Mouse (Mus musculus): ENCODE data around the gene Cp. TPM values are rescaled to one million over a fixed set of nuclear protein-coding genes. Genes with fewer than 3 reads are reported as not detected.
"Not testable (repeated sequence)": the region's sequence is repeated elsewhere in the genome, so short reads cannot be mapped to it uniquely, and the experiment has no call there.

Gene Cp
- 4.2 to 5.5 TPM (median 5.0 TPM) in 3 replicates for total RNA-seq (2017)

DNA sequence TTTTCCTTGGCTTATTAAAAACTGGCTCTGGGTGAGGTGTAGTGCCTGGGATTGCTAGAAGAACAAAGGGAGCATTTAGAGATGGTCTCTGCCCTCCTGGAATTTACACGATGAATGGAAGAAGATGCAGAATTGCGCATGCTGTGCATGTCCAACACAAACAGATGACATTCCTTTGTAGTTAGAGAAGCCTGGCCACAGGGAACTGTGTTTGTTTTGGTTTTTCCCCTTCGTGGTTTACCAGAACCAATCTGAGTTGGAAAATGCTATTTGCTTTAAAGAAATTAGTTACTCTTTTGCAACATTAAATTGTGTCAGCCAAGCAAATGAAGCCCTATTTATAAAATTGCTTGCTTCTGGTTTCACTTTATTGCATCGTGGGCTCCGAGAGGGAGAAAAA, at the start of gene Cp:
TSS of gene Cp (plus strand) at position 170 of the 400 bp plus-strand sequence.
- no peak for ATAC-seq (replicated peaks; ENCODE audit: insufficient number of reproducible peaks, low FRiP score, low TSS enrichment, poor library complexity, severe bottlenecking)

DNA sequence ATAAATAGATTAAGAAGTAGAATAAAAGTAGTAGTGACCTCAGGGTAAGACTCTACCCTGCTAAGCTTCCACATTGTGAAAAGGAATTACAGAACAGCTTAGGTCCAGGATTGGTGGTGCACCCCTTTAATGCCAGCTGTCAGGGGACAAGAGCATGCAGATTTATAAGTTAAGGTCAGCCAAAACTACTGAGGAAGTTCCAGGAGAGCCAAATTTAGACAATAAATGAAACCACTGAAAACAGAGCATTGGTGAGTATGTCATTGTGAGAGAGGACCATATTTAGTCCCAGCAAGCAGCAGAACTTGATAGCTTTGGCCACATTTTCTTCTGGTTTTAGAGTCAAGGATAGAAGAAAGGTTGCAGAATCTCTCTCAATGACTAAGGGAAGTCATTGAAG, 8.3 kb upstream of the Cp start:
- ATAC-seq (replicated peaks; ENCODE audit: insufficient number of reproducible peaks, low FRiP score, low TSS enrichment, poor library complexity, severe bottlenecking), result no peak

DNA sequence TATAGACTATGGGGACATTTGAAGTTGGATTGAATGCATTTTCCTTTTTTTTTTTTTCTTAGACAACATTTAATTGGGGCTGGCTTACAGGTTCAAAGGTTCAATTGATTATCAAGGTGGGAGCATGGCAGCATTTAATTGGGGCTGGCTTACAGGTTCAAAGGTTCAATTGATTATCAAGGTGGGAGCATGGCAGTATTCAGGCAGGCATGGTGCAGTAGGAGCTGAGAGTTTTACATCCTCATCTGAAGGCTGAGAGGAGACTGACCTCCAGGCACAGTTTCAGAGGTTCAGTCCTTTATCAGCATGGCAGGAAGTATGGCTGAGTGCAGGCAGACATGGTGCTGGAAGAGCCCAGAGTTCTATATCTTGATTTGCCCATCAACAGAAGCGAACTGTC, 7.5 kb upstream of the Cp start:
- ATAC-seq (replicated peaks; ENCODE audit: insufficient number of reproducible peaks, low FRiP score, low TSS enrichment, poor library complexity, severe bottlenecking), result not testable (repeated sequence)

DNA sequence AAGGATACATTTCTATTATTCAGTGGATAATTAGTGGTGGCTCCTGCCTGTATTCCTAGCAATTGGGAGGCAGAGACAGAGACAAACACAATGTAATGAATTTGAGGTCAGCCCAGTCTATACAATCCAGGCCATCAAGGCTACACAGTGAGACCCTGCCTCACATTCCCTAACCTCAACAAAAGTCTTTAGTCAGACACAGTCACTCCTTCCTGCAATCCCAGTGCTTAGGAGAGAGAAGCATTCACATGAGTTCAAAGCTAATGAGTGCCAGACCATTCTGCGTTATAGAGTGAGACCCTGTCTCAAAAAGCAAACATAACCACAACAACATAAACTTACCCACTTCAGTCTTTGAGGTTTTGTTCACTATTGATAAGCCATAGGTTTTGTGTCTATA, 3.4 kb upstream of the Cp start:
- ATAC-seq (replicated peaks; ENCODE audit: insufficient number of reproducible peaks, low FRiP score, low TSS enrichment, poor library complexity, severe bottlenecking), result no peak

DNA sequence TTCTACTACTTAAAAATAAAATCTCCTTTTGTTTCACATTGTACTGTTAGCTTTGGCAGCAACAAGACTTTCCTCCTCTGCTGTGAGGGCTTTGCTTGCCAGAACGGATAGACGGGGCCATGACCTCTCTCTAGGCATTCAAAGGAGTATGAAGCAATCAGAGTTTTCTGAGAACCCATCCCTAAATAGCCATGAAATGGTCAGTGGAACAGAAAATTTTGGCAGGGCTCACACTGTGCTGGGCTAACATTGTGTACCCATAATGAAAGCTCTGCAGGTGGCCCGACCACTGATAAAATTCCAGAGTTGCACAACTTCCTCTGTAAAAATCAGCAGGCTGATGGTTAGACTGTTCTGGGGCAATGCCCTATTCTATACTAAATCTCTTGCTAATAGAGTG, 3.0 kb upstream of the Cp start:
- no peak for ATAC-seq (replicated peaks; ENCODE audit: insufficient number of reproducible peaks, low FRiP score, low TSS enrichment, poor library complexity, severe bottlenecking)

DNA sequence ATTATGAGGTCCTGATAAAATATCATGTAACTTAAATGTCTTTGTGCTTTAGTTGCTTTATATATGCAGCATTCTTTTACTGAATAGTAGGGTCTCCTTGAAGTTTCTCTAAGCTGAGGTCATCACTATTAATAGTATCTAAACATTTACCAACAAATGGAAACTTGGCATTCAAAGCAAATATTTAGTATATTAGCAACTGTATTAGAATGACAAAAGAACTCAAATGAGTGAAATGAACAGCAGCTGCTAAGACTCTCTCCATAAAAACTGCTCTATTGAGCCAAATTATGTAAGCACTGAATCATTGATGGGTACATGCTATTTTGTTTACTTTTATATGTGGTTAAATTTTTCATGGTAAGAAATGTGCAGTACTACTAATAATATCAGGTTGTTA, 1.2 kb downstream of the Cp start:
- no peak for ATAC-seq (replicated peaks; ENCODE audit: insufficient number of reproducible peaks, low FRiP score, low TSS enrichment, poor library complexity, severe bottlenecking)

DNA sequence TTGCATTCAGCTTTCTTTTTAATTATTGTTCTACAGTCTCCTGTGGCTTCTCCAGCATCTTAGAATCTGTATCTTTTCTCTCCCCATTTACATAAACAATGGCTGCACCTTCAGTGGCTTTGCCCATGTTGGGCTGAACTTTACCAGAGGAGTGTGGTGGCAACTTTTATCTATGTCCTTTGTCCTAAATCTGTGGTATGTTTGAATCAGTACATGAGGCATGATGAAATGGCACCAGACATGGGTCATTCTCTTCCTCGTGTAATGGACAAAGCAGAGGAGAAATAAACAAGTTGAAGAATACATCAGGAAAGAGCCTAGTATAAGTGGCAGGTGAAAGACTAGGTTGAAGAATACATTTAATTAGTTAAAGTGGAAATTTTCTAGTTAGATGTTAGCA, 2.1 kb downstream of the Cp start:
- ATAC-seq (replicated peaks; ENCODE audit: insufficient number of reproducible peaks, low FRiP score, low TSS enrichment, poor library complexity, severe bottlenecking), result no peak

DNA sequence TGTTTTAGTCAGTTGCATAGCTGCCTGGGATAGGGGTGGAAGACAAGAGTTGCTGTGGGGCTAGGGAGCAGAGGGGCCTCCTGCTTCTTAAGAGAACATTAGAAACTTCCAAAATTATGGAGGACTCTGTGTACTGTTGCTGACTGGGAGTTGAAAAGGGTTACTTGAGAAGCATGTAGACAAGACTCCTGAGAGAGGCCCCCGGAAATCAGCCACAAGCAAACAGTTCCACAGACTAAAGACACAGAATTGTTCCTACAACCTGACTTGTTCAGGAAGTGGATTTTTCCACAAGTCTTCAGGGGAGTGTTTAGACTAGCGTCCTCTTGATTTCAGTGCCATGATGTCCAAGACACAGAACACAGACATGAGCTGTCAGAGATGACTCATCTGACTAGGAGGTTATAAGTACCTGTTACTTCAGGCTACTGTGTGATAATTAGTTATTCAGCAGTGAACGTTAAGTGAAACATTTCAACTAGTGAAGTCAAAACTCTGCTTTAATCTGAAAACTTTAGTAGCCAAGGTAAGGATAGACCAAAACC, 3.8 kb downstream of the Cp start:
- no peak for ATAC-seq (replicated peaks; ENCODE audit: insufficient number of reproducible peaks, low FRiP score, low TSS enrichment, poor library complexity, severe bottlenecking)

DNA sequence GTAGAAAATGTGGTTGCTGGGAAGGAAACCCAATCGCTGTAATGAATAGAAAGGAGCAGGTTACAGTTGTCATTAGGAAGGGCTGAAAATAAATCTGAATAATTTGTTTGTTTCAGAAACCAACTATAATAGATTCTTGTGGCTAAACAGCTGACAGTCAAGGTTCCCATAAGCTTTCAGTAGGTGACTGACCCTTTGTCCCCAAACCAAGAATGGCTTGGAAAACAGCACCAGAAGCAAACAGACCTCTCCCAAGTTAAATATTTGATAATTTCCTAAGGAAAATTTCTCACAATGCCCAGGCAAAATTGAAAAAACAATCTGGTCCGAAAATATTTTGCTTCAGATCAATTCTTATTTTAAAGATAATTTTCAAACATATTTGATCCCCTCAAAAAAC, 4.5 kb downstream of the Cp start:
- no peak for ATAC-seq (replicated peaks; ENCODE audit: insufficient number of reproducible peaks, low FRiP score, low TSS enrichment, poor library complexity, severe bottlenecking)

DNA sequence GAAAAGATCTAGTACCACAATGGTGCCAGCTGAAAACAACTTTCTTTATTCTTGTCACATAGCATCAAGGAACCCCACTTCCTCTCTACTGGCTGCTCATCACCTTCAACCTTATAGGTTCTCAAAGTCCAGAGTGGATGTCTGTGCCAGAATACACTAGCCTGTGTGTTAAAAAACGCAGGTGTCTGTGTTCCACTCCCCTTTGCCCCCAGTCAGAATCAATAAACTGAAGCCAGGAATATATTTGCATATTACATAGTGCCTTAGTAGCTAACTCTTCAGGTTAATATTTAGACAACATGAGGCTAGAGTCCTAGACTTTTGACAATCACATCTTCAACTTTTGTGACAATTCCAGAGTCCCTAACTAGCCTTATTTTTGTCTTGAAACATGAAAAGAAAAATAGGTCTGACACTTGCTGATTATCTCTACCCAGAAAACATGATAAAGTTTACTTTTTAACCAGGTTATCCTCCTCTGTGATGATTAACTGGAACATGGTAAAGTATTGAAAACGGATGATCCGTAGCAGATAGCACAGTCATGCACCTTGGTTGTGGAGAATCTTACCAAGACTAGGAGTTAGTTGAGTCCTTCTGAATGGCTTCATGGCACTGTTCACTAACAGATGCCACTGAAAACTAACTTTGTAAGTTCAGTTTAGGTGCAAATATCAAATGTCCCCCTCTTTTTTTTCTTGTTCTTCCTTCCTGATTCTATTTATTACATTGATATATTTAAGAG, 6.1 kb downstream of the Cp start:
- ATAC-seq (replicated peaks; ENCODE audit: insufficient number of reproducible peaks, low FRiP score, low TSS enrichment, poor library complexity, severe bottlenecking), result no peak

DNA sequence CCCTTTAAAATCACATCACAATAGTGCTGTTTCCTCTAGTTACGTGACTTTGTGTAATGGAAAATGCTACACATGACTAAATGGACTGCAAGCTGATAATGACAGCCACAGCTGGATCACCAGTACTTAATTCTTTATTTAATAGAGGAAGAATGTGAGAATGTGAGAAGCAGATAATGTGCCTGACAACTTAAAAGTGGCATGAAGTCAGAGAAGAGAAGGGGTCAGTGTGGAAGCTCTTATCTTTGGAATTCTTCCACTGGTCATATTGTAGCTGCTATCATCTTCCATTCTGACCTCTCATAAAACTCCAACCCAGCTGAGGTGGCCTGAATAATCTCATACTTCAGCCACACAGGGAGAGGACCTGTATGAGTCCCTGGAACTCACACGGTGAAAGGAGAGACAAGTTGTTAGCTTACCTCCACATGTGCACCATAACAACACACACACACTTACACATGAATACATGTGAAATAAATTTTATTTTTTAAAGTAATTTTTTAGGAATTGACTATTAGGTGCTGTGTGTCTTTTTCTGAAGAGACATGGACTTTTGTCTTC, 7.9 kb downstream of the Cp start:
- ATAC-seq (replicated peaks; ENCODE audit: insufficient number of reproducible peaks, low FRiP score, low TSS enrichment, poor library complexity, severe bottlenecking), result no peak

DNA sequence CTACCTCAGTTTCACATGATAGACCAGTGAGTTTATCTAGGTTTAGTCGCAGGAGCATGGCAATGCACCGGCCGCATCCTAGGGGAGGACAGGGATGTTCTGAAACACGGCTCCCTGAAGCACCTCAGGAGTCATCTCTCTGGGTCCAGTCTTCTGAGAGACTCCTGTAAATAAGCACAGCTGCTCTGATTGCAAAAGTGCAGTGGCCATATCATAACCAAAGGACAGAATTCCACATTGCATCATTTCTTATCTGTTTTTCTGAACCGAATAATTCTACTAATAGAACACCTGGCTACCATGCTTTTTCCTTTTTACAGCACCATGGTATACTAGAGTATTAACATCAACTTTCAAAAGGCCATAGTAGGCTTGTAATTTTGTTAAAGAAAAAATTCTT, 8.4 kb downstream of the Cp start:
- no peak for ATAC-seq (replicated peaks; ENCODE audit: insufficient number of reproducible peaks, low FRiP score, low TSS enrichment, poor library complexity, severe bottlenecking)

DNA sequence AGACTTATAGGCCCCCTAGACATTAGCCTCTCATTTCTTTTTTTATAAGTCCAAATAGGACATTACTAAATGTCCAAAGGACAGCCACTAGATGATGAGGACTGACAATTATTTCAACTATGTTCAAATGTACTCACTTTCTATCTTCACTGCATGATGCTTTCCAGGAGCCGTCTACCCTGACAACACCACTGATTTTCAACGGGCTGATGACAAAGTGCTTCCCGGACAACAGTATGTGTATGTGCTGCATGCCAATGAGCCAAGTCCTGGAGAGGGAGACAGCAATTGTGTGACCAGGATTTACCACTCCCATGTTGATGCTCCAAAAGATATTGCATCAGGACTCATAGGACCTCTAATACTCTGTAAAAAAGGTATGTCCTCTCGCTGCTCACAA, 9.2 kb downstream of the Cp start:
- ATAC-seq (replicated peaks; ENCODE audit: insufficient number of reproducible peaks, low FRiP score, low TSS enrichment, poor library complexity, severe bottlenecking), result no peak

DNA sequence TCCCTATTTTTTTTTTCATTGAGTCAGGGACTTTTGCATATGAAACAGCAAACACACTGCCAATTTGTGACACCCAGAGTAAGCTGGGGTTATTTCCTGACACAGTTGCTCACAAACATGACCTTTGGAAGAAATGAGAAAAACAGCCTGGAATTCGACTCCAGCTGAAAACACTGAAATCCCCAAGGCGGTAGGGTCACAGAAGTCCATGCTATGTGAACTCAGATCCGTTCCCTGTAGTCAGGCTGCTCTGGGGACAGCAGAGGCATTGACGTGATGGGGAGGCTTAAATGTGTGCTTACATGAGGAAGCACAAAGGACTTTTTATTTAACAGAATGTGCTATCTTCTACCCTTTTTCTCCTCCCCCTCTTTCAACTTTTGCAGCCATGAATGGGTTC, 21.6 kb downstream of the Cp start:
- ATAC-seq (replicated peaks; ENCODE audit: insufficient number of reproducible peaks, low FRiP score, low TSS enrichment, poor library complexity, severe bottlenecking), result no peak

DNA sequence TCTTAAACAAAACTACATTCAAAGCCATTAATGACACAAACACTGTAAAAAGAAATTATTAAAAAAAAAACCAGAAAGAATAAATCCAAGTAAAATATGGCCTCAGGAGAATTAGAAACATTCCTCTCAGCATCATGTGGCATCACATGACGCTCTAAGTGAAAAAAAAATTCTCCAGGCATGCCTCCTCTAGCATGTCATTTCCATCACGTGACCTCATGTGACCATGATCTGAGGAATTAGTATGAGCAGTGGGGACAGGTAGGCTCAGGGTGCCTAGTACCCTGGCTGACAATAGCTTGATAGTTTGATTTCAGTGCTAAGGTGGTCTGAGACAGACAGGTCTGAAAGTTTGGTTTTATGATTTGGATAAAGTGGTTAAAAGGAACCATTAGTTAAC, 24.3 kb downstream of the Cp start:
- no peak for ATAC-seq (replicated peaks; ENCODE audit: insufficient number of reproducible peaks, low FRiP score, low TSS enrichment, poor library complexity, severe bottlenecking)

DNA sequence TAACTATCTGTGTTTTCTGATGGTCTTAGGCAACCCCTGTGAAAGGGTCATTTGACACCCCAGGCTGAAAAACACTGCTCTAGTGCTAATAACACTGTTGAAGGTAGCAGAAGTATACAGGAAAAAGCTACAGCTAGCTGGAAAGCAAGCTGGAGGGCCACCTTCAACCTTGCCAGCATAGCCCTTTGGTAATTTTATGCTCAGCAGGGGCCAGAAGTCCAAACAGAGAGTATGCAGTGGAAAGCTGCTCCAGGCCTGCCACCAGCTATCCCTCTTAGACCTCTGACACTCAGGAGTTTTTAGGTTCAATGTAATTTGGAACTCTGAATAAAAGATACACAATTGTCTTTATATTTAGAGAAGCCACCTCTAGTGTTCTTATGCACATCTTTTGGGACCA, 26.0 kb downstream of the Cp start:
- ATAC-seq (replicated peaks; ENCODE audit: insufficient number of reproducible peaks, low FRiP score, low TSS enrichment, poor library complexity, severe bottlenecking), result no peak

DNA sequence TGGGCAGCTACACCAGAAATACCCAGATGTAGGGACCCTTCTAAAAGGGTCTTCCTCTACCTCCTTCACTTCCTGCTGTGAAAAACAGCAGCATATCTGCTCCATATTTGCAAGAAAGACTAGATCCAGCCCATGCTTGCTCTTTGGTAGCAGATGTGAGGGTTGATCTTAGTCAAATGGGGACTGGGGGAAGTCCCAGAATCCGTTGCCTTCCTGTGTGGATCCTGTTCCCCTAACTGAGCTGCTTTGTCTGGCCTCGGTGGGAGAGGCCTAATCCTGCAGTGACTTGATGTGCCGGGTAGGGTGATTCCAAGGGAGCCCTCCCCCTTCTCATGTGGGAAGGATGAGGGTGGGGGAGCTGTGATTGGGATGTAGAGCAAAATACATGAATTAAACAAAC, 29.3 kb downstream of the Cp start:
- no peak for ATAC-seq (replicated peaks; ENCODE audit: insufficient number of reproducible peaks, low FRiP score, low TSS enrichment, poor library complexity, severe bottlenecking)

DNA sequence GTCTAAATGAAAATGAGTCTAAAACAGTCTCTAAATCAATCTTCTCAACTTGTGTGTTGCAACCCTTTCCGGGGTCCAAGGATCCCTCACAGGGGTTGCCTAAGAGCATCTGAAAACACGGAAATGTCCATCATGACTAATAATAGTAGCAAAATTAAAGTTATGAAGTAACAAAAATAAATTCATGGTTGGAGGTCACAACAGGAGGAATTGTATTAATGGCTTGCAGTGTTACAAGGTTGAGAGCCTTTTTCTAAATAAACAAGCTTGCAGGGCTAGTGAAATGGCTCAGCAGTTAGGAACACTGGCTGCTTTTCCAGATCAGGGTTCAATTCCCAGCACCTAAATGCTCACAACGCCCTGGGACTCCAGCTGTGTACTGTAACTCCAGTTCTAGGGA, 33.2 kb downstream of the Cp start:
- no peak for ATAC-seq (replicated peaks; ENCODE audit: insufficient number of reproducible peaks, low FRiP score, low TSS enrichment, poor library complexity, severe bottlenecking)

DNA sequence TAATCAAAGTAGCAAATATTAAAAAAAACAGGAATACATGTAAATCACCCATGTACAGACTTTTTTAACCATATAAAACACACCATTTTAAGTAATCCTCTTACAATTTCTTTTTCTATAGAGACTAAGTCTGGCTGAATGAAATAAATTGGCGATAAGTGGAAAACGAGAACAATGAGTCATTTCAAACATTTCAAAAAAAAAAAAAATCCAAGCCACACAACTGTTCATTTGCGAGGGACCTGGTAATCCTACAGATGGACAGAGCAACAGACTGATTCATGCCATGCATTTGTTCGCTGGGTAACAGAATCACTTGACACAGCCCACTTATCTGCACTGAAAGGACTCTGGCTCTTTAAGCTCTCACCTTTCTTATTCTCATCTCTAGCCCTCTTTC, 35.5 kb downstream of the Cp start:
- no peak for ATAC-seq (replicated peaks; ENCODE audit: insufficient number of reproducible peaks, low FRiP score, low TSS enrichment, poor library complexity, severe bottlenecking)

DNA sequence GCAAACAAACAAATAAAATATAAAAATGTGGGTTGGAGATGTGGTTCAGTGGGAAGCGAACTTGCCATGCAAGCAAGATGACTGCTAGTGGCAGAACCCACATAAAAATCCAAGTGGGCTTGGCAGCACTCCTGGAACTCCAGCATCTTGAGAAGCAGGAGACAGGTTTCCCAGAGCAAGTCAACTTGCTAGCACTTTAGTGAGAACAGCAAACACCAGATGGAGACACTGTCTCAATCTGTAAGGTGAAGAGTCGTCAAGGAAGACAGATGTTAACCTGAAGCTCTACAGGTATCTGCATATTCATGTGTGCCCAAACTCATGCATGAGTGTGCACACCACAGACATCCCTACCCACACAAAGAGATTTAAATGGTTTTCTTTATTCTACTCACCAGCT, 42.7 kb downstream of the Cp start:
- no peak for ATAC-seq (replicated peaks; ENCODE audit: insufficient number of reproducible peaks, low FRiP score, low TSS enrichment, poor library complexity, severe bottlenecking)

DNA sequence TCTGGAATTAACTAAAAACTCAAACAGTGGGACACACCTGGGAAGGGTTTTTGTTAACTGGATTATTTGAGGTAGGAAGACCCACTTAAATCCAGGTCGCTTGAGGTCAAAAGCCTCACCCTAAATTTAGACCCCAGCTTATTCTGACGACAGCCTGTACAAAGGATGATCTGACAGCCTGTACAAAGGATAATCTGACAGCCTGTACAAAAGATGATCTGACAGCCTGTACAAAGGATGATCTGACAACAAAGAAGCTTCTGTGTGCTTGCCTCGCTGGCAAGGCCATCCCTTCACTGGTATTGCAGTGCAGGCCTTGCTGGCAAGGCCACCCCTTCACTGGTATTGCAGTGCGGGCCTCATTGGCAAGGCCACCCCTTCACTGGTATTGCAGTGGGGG, 44.0 kb downstream of the Cp start:
- no peak for ATAC-seq (replicated peaks; ENCODE audit: insufficient number of reproducible peaks, low FRiP score, low TSS enrichment, poor library complexity, severe bottlenecking)

Data from monocyte, adult 5-6 weeks (primary cell).